31 mouse cellular contexts compared by ENCODE assay signal in genomic region chr5:115142166-115142697, GRCm38 (mm10). TPM values are rescaled to one million over a fixed set of nuclear protein-coding genes. Genes with fewer than 3 reads are reported as not detected.
A peak's percentile ranks its signal among the peaks of the same experiment; 100 is the strongest.
DNase-seq lines count a peak whose midpoint lies in the region; ATAC-seq and TF ChIP-seq lines count a peak whose summit lies in the region.
"Had no signal": no experiment of that assay in that cellular context is flagged by ENCODE, and none has a peak within 500 bp of the region (broad histone marks: within the 10 kb centered on the region; RNA-seq: fewer than 3 reads in every experiment).

No protein-coding gene starts in this region.

- no peak overlapping the region for H3K9ac ChIP-seq in intestine, embryonic 16.5 days (ENCODE audit: low read depth, low read length)
- H3K9ac ChIP-seq: embryonic facial prominence, embryonic 13.5 days; embryonic facial prominence, embryonic 15.5 days; forebrain, embryonic 12.5 days had no signal

- peaks cover 57% of the 10 kb centered on the region for H3K36me3 ChIP-seq in megakaryocyte, embryonic 14.5 days (replicated peaks; ENCODE audit: low read length)
- peaks cover 4% of the 10 kb centered on the region for H3K36me3 ChIP-seq in myocyte (ENCODE audit: control insufficient read depth, insufficient read depth)
- H3K36me3 ChIP-seq in intestine, embryonic 16.5 days (ENCODE audit: control insufficient read depth, insufficient read depth, low read length), result peaks cover 4% of the 10 kb centered on the region

- no peaks in the 10 kb centered on the region for H3K79me2 ChIP-seq in myocyte (ENCODE audit: control insufficient read depth, insufficient read depth)

- peaks cover 7% of the 10 kb centered on the region for H3K27me3 ChIP-seq in megakaryocyte, embryonic 14.5 days (replicated peaks)
- no peaks in the 10 kb centered on the region for H3K27me3 ChIP-seq in myocyte (ENCODE audit: control insufficient read depth, insufficient read depth, insufficient read length)
- H3K27me3 ChIP-seq in intestine, embryonic 16.5 days (replicated peaks; ENCODE audit: control insufficient read depth, insufficient read depth, low read length), result no peaks in the 10 kb centered on the region
- H3K27me3 ChIP-seq: embryonic facial prominence, embryonic 13.5 days; embryonic facial prominence, embryonic 15.5 days; forebrain, embryonic 12.5 days; Patski had no signal

- peaks cover 24% of the 10 kb centered on the region for H3K4me1 ChIP-seq in megakaryocyte, embryonic 14.5 days
- no peaks in the 10 kb centered on the region for H3K4me1 ChIP-seq in intestine, embryonic 16.5 days (ENCODE audit: control insufficient read depth, insufficient read depth, low read length)
- H3K4me1 ChIP-seq: embryonic facial prominence, embryonic 13.5 days; embryonic facial prominence, embryonic 15.5 days had no signal

- H3K4me3 ChIP-seq in megakaryocyte, embryonic 14.5 days (replicated peaks), result peak overlapping the region; percentile 23
- no peak overlapping the region for H3K4me3 ChIP-seq in myocyte
- H3K4me3 ChIP-seq in intestine, embryonic 16.5 days (ENCODE audit: low read length), result no peak overlapping the region
- H3K4me3 ChIP-seq: embryonic facial prominence, embryonic 13.5 days; embryonic facial prominence, embryonic 15.5 days; erythroblast, embryonic 14.5 days; forebrain, embryonic 10.5 days; forebrain, embryonic 12.5 days had no signal

- no peaks in the 10 kb centered on the region for H3K9me3 ChIP-seq in megakaryocyte, embryonic 14.5 days
- no peaks in the 10 kb centered on the region for H3K9me3 ChIP-seq in intestine, embryonic 16.5 days (ENCODE audit: control insufficient read depth, low read length)
- H3K9me3 ChIP-seq: embryonic facial prominence, embryonic 13.5 days; embryonic facial prominence, embryonic 15.5 days; forebrain, embryonic 10.5 days; forebrain, embryonic 12.5 days; G1E had no signal

- H3ac ChIP-seq in myocyte (ENCODE audit: control insufficient read depth, insufficient read length), result no peak overlapping the region

- DNase-seq in ES-CJ7 (ENCODE audit: low read depth, low spot score), result peak; percentile 49
- DNase-seq in R1 (ENCODE audit: low read depth, low spot score), result peak; percentile 75
- no peak for DNase-seq in right cerebral cortex, postnatal 10 days (ENCODE audit: low spot score in 2 of 2)
- no peak for DNase-seq in adrenal gland, postnatal 10 days
- DNase-seq: adrenal gland, adult 8-10 months; adrenal gland, postnatal 25 days; cerebellum, adult 11 months; cerebellum, adult 18-20 months; cerebellum, adult 8-10 months; cerebellum, adult 9-11 months; cerebellum, postnatal 14 days; cerebellum, postnatal 36 days; embryo, embryonic 11 days had no signal

- 90% methylated on average over 9 of the region's 9 CpGs for WGBS in intestine, embryonic 16.5 days

- no peak overlapping the region for H3K27ac ChIP-seq in intestine, embryonic 16.5 days (ENCODE audit: low read length)
- H3K27ac ChIP-seq: embryonic facial prominence, embryonic 13.5 days; forebrain, embryonic 12.5 days had no signal

- no peak overlapping the region for H3K4me2 ChIP-seq in myocyte (ENCODE audit: low read depth)
- H3K4me2 ChIP-seq in intestine, embryonic 16.5 days (ENCODE audit: low read depth, low read length), result no peak overlapping the region
- H3K4me2 ChIP-seq: embryonic facial prominence, embryonic 13.5 days; embryonic facial prominence, embryonic 15.5 days; forebrain, embryonic 12.5 days had no signal

- ATAC-seq in megakaryocyte, adult 5-6 weeks (ENCODE audit: poor library complexity, severe bottlenecking), result no peak
- no peak for ATAC-seq in intestine, embryonic 16.5 days
- ATAC-seq: activated CD4-positive, CD25-positive, alpha-beta regulatory T cell, adult 4 months; forebrain, embryonic 14.5 days; forebrain, embryonic 16.5 days; Patski had no signal

- TF ChIP-seq POLR2A in myocyte (IDR thresholded peaks at IDR 0.05; ENCODE audit: insufficient read length, low read depth), result no peak

TF ChIP-seq in myocyte, 11 proteins besides CTCF, POLR2A, EP300 and RAD21:
- TF ChIP-seq POLR2AphosphoS2 (IDR thresholded peaks at IDR 0.05; ENCODE audit: insufficient read length, low read depth) (peak; percentile 57), TCF3 (IDR thresholded peaks at IDR 0.05; ENCODE audit: insufficient read length, low read depth) (no peak)
TF ChIP-seq in myocyte: peak in this region for 1.

RNA-seq across cellular contexts. Expression of gene Unc119b, which starts 7.5 kb away (rescaled TPM):
- 13.4 and 25.4 TPM in 2 replicates for polyA plus RNA-seq in megakaryocyte, embryonic 14.5 days (2012; ENCODE audit: insufficient read depth, low replicate concordance)
- total RNA-seq in megakaryocyte, adult 5-6 weeks (2015), result 12.5 and 14.0 TPM in 2 replicates
- 13.3 and 19.9 TPM in 2 replicates for total RNA-seq in megakaryocyte, adult 5-6 weeks (2017)
- polyA plus RNA-seq in myocyte (2012; fragmentation: generic; extraction: Trizol), result 24.5 TPM
- 22.1 and 23.2 TPM in 2 replicates for polyA plus RNA-seq in intestine, embryonic 16.5 days (2015; fragmentation: Nextera tagmentation; extraction: Ambion mirVana)
- 10 to 100 TPM; 31.8 to 34.1 TPM for total RNA-seq in adrenal gland, postnatal 10 days (2021)

RNA-seq across cellular contexts. Expression of gene Mlec, which starts 15.7 kb away (rescaled TPM):
- 69.9 and 84.4 TPM in 2 replicates for polyA plus RNA-seq in megakaryocyte, embryonic 14.5 days (2012; ENCODE audit: insufficient read depth, low replicate concordance)
- total RNA-seq in megakaryocyte, adult 5-6 weeks (2015), result 76.4 and 97.7 TPM in 2 replicates
- 117 and 118 TPM in 2 replicates for total RNA-seq in megakaryocyte, adult 5-6 weeks (2017)
- polyA plus RNA-seq in myocyte (2012; fragmentation: generic; extraction: Trizol), result 112 TPM
- 68.5 and 82.4 TPM in 2 replicates for polyA plus RNA-seq in intestine, embryonic 16.5 days (2015; fragmentation: Nextera tagmentation; extraction: Ambion mirVana)
- 100 to 1,000 TPM; 160 to 163 TPM for total RNA-seq in adrenal gland, postnatal 10 days (2021)

RNA-seq across cellular contexts. Expression of gene Acads, which starts 23.1 kb away (rescaled TPM):
- 34.8 and 43.5 TPM in 2 replicates for polyA plus RNA-seq in megakaryocyte, embryonic 14.5 days (2012; ENCODE audit: insufficient read depth, low replicate concordance)
- total RNA-seq in megakaryocyte, adult 5-6 weeks (2015), result 13.5 and 15.2 TPM in 2 replicates
- 13.0 and 17.4 TPM in 2 replicates for total RNA-seq in megakaryocyte, adult 5-6 weeks (2017)
- 82.1 TPM for polyA plus RNA-seq in myocyte (2012; fragmentation: generic; extraction: Trizol)
- polyA plus RNA-seq in intestine, embryonic 16.5 days (2015; fragmentation: Nextera tagmentation; extraction: Ambion mirVana), result 150 and 162 TPM in 2 replicates
- 100 to 1,000 TPM; 356 to 367 TPM for total RNA-seq in adrenal gland, postnatal 10 days (2021)

RNA-seq across cellular contexts. Expression of gene Gm10401, which starts 44.1 kb away (rescaled TPM):
- polyA plus RNA-seq in megakaryocyte, embryonic 14.5 days (2012; ENCODE audit: insufficient read depth, low replicate concordance), result not detected in 2 replicates
- not detected in 2 replicates for total RNA-seq in megakaryocyte, adult 5-6 weeks (2015)
- total RNA-seq in megakaryocyte, adult 5-6 weeks (2017), result not detected in 2 replicates
- polyA plus RNA-seq in myocyte (2012; fragmentation: generic; extraction: Trizol), result 4.4 TPM
- 17.6 and 22.0 TPM in 2 replicates for polyA plus RNA-seq in intestine, embryonic 16.5 days (2015; fragmentation: Nextera tagmentation; extraction: Ambion mirVana)
- not detected for total RNA-seq in adrenal gland, postnatal 10 days (2021)
- total RNA-seq: adrenal gland, adult 18-20 months; adrenal gland, adult 8-10 months; adrenal gland, postnatal 25 days had no signal
- polyA plus RNA-seq: brain, embryonic 14.5 days; erythroblast, embryonic 14.5 days; frontal cortex, adult 2 months; G1E; Patski had no signal

RNA-seq across cellular contexts. Expression of gene Cabp1, which starts 51.9 kb away (rescaled TPM):
- polyA plus RNA-seq in megakaryocyte, embryonic 14.5 days (2012; ENCODE audit: insufficient read depth, low replicate concordance), result 1.7 TPM in 1 of 2 replicates, not detected in the other
- not detected in 2 replicates for total RNA-seq in megakaryocyte, adult 5-6 weeks (2015)
- total RNA-seq in megakaryocyte, adult 5-6 weeks (2017), result not detected in 2 replicates
- polyA plus RNA-seq in myocyte (2012; fragmentation: generic; extraction: Trizol), result 3.1 TPM
- 0.80 and 1.2 TPM in 2 replicates for polyA plus RNA-seq in intestine, embryonic 16.5 days (2015; fragmentation: Nextera tagmentation; extraction: Ambion mirVana)
- total RNA-seq in adrenal gland, postnatal 10 days (2021), result 1 to 10 TPM; 4.1 to 4.4 TPM
- total RNA-seq: common myeloid progenitor, adult 5-6 weeks had no signal
- polyA plus RNA-seq: erythroblast, embryonic 14.5 days; G1E had no signal

Comparison
In these comparisons a context has a peak if more than half of its experiments do, and no peak if none do; other contexts are left out.
1. DNase-seq: peak in ES-CJ7 (single experiment) and R1 (single experiment); none in right cerebral cortex, postnatal 10 days (0 of 2) and adrenal gland, postnatal 10 days (single experiment).